18 mouse cellular contexts compared by ENCODE assay signal in the genomic region with DNA sequence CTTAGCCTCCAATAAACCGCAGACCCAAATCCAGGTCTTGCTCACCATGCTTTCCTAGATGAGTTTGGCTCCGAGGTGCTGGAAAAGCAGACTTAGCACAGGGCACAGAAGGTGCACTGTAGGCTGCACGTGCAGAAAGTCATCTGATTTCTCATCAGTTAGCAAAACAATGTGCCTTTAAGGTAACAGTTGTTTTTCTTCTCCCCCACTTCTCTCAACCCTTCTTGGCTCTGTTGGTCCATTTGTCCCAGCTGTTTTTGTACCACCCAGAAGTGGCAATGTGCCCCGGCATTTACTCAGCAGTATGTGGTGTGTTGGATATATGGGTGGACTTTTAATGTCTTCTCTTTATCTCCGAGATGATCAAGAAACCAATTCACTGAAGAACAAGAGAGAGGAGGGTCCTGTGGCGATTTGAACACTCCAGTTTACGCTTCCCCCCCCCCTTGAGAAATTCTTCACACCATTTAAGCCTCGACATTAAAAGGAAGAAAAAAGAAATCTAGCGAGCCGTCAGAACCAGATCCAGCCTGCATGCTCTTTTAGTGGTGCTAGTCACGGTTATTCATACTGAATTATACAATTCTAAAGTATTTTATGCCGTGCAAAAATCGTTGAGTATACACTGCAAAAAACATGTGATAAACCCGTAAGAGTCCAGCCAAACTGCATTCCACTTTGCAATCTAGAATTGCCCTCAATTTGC.
DNase-seq lines count a peak whose midpoint lies in the region; ATAC-seq lines count a peak whose summit lies in the region.
"Had no signal": no experiment of that assay in that cellular context is flagged by ENCODE, and none has a peak within 500 bp of the region (broad histone marks: within the 10 kb centered on the region; RNA-seq: fewer than 3 reads in every experiment).

No protein-coding gene starts in this region.

- peaks cover 29% of the 10 kb centered on the region for H3K4me1 ChIP-seq in forebrain, embryonic 12.5 days
- peaks cover 21% of the 10 kb centered on the region for H3K4me1 ChIP-seq in forebrain, embryonic 10.5 days
- H3K4me1 ChIP-seq in midbrain, embryonic 11.5 days (ENCODE audit: control insufficient read depth, insufficient read depth, low read length) = peaks cover 10% of the 10 kb centered on the region
- peaks cover 12% of the 10 kb centered on the region; the same call in 1 of the 2 replicates for H3K4me1 ChIP-seq in midbrain, embryonic 10.5 days
- peaks cover 28% of the 10 kb centered on the region for H3K4me1 ChIP-seq in neural tube, embryonic 14.5 days (ENCODE audit: control insufficient read depth, insufficient read depth, low read length)

- ATAC-seq in forebrain, embryonic 12.5 days (ENCODE audit: low FRiP score) = peak; percentile 17; the same call in 1 of the 2 replicates
- ATAC-seq in midbrain, embryonic 11.5 days (ENCODE audit: low FRiP score) = peak; percentile 49
- peak; percentile 5; the same call in 1 of the 2 replicates for ATAC-seq in neural tube, embryonic 14.5 days (ENCODE audit: low read depth)
- no peak for ATAC-seq in frontal cortex, adult (ENCODE audit: low TSS enrichment)
- ATAC-seq: inflammation-experienced regulatory T-cells, adult 6 months had no signal

- H3K36me3 ChIP-seq in forebrain, embryonic 12.5 days (replicated peaks) = no peaks in the 10 kb centered on the region
- H3K36me3 ChIP-seq in forebrain, embryonic 10.5 days (replicated peaks) = no peaks in the 10 kb centered on the region
- no peaks in the 10 kb centered on the region for H3K36me3 ChIP-seq in midbrain, embryonic 11.5 days (ENCODE audit: control insufficient read depth, insufficient read depth, low read length)
- no peaks in the 10 kb centered on the region for H3K36me3 ChIP-seq in midbrain, embryonic 10.5 days
- H3K36me3 ChIP-seq in neural tube, embryonic 14.5 days (ENCODE audit: control insufficient read depth, insufficient read depth, low read length) = no peaks in the 10 kb centered on the region
- H3K36me3 ChIP-seq: limb, embryonic 15.5 days had no signal

- peaks cover 4% of the 10 kb centered on the region for H3K9me3 ChIP-seq in forebrain, embryonic 12.5 days
- peaks cover 7% of the 10 kb centered on the region for H3K9me3 ChIP-seq in forebrain, embryonic 10.5 days
- H3K9me3 ChIP-seq in midbrain, embryonic 11.5 days (ENCODE audit: control insufficient read depth, low read length) = peaks cover 3% of the 10 kb centered on the region; the same call in 1 of the 2 replicates
- H3K9me3 ChIP-seq in midbrain, embryonic 10.5 days (replicated peaks) = peaks cover 13% of the 10 kb centered on the region
- no peaks in the 10 kb centered on the region for H3K9me3 ChIP-seq in neural tube, embryonic 14.5 days (ENCODE audit: control insufficient read depth, low read length)
- H3K9me3 ChIP-seq: limb, embryonic 15.5 days had no signal

- no peak overlapping the region for H3K4me2 ChIP-seq in forebrain, embryonic 12.5 days
- no peak overlapping the region for H3K4me2 ChIP-seq in midbrain, embryonic 11.5 days
- peak overlapping the region; percentile 31 for H3K4me2 ChIP-seq in neural tube, embryonic 14.5 days (ENCODE audit: low read depth, low read length)
- H3K4me2 ChIP-seq: limb, embryonic 15.5 days had no signal

- 60% methylated on average over 14 of the region's 14 CpGs for WGBS in forebrain, embryonic 12.5 days
- WGBS in forebrain, embryonic 10.5 days = 83% methylated on average over 14 of the region's 14 CpGs
- WGBS in midbrain, embryonic 11.5 days = 66% methylated on average over 14 of the region's 14 CpGs
- WGBS in midbrain, embryonic 10.5 days = 79% methylated on average over 14 of the region's 14 CpGs
- 33% methylated on average over 14 of the region's 14 CpGs for WGBS in neural tube, embryonic 14.5 days

- no peak for DNase-seq in forebrain, embryonic 10.5 days (ENCODE audit: extremely low spot score, low spot score)
- DNase-seq in midbrain, embryonic 11.5 days (ENCODE audit: low spot score, missing footprints) = peak; percentile 82
- DNase-seq in midbrain, embryonic 10.5 days (ENCODE audit: low spot score) = no peak
- peak; percentile 15 to 40 for DNase-seq in lung, postnatal 4 days
- no peak for DNase-seq in kidney, postnatal 14 days
- DNase-seq: adrenal gland, postnatal 25 days; cerebellum, adult 9-11 months; heart, adult 2 months had no signal

- H3K27ac ChIP-seq in forebrain, embryonic 12.5 days = peak overlapping the region; percentile 66; the same call in 1 of the 2 replicates
- H3K27ac ChIP-seq in forebrain, embryonic 10.5 days = no peak overlapping the region
- peak overlapping the region; percentile 58 for H3K27ac ChIP-seq in midbrain, embryonic 11.5 days (ENCODE audit: low read depth, low read length)
- H3K27ac ChIP-seq in midbrain, embryonic 10.5 days (replicated peaks) = no peak overlapping the region
- H3K27ac ChIP-seq in neural tube, embryonic 14.5 days (ENCODE audit: low read depth, low read length) = peak overlapping the region; percentile 68
- H3K27ac ChIP-seq: heart, adult 2 months; layer of hippocampus, adult 2 months; left cerebral cortex, adult 2 months; limb, embryonic 15.5 days; macrophage had no signal

- H3K4me3 ChIP-seq in forebrain, embryonic 12.5 days (replicated peaks) = no peak overlapping the region
- H3K4me3 ChIP-seq in forebrain, embryonic 10.5 days = no peak overlapping the region
- H3K4me3 ChIP-seq in midbrain, embryonic 11.5 days (ENCODE audit: low read depth, low read length) = no peak overlapping the region
- H3K4me3 ChIP-seq in midbrain, embryonic 10.5 days = no peak overlapping the region
- no peak overlapping the region for H3K4me3 ChIP-seq in neural tube, embryonic 14.5 days (ENCODE audit: low read depth, low read length)
- H3K4me3 ChIP-seq: erythroblast, embryonic 14.5 days; heart, adult 2 months; layer of hippocampus, adult 2 months; left cerebral cortex, adult 2 months; limb, embryonic 15.5 days had no signal

- no peaks in the 10 kb centered on the region for H3K27me3 ChIP-seq in forebrain, embryonic 12.5 days
- H3K27me3 ChIP-seq in forebrain, embryonic 10.5 days (ENCODE audit: poor library complexity, severe bottlenecking) = no peaks in the 10 kb centered on the region
- H3K27me3 ChIP-seq in midbrain, embryonic 11.5 days (ENCODE audit: control insufficient read depth, insufficient read depth, low read length) = no peaks in the 10 kb centered on the region
- no peaks in the 10 kb centered on the region for H3K27me3 ChIP-seq in midbrain, embryonic 10.5 days (ENCODE audit: low read depth, poor library complexity, severe bottlenecking)
- H3K27me3 ChIP-seq in neural tube, embryonic 14.5 days (ENCODE audit: control insufficient read depth, insufficient read depth, low read length) = no peaks in the 10 kb centered on the region
- H3K27me3 ChIP-seq: CH12.LX; limb, embryonic 15.5 days had no signal

- no peak overlapping the region for H3K9ac ChIP-seq in forebrain, embryonic 12.5 days
- no peak overlapping the region for H3K9ac ChIP-seq in midbrain, embryonic 11.5 days (ENCODE audit: low read length)
- H3K9ac ChIP-seq in neural tube, embryonic 14.5 days (replicated peaks; ENCODE audit: low read depth, low read length) = no peak overlapping the region
- H3K9ac ChIP-seq: limb, embryonic 15.5 days had no signal

Comparison
In these comparisons a context has a peak if more than half of its experiments do, and no peak if none do; other contexts are left out.
1. H3K27ac ChIP-seq: peak in forebrain, embryonic 12.5 days (single experiment), midbrain, embryonic 11.5 days (single experiment) and neural tube, embryonic 14.5 days (single experiment); none in forebrain, embryonic 10.5 days (single experiment) and midbrain, embryonic 10.5 days (single experiment).
2. DNase-seq: peak in midbrain, embryonic 11.5 days (single experiment) and lung, postnatal 4 days (2 of 2); none in forebrain, embryonic 10.5 days (single experiment), midbrain, embryonic 10.5 days (single experiment) and kidney, postnatal 14 days (single experiment).